Mouse (Mus musculus): ENCODE measurements around the gene Dnajc5g.

- TF ChIP-seq CTCF (IDR thresholded peaks at IDR 0.05; ENCODE audit: extremely low read depth, insufficient read length, insufficient replicate concordance, low read depth, low read length) = no peak
- TF ChIP-seq POLR2A (IDR thresholded peaks at IDR 0.05; ENCODE audit: low read depth, low read length) = no peak
Observed at GRCm38 (mm10) chr5:31073176-31073575, 32.9 kb upstream of the Dnajc5g start.
